Mouse (Mus musculus) midbrain, embryonic 16.5 days (tissue): ENCODE data around the gene Casp3. TPM values are rescaled to one million over a fixed set of nuclear protein-coding genes. Genes with fewer than 3 reads are reported as not detected.

Experiments used
- ATAC-seq: fragments of 200-750 bp; cut with Nextera tagmentation; 2 replicates; pipeline ENCODE4 v1.8.0; 2017; ENCODE audit warnings: moderate TSS enrichment
- H3K27ac ChIP-seq: fragments of 300-500 bp; sonication (generic); 2 replicates; pipeline ENCODE4 v1.5.1; 2014; ENCODE audit warnings: mild to moderate bottlenecking, low read length, mixed read lengths
- H3K27me3 ChIP-seq: fragments of 300-500 bp; sonication (generic); 2 replicates; pipeline ENCODE4 v1.6.1; 2014; ENCODE audit warnings: low read depth, low read length, mixed read lengths; ENCODE audit not compliant: control insufficient read depth, insufficient read depth
- H3K36me3 ChIP-seq: fragments of 300-500 bp; sonication (generic); 2 replicates; pipeline ENCODE4 v1.6.1; 2014; ENCODE audit warnings: mild to moderate bottlenecking, low read length, moderate library complexity, mixed read lengths; ENCODE audit not compliant: control insufficient read depth, insufficient read depth
- H3K4me1 ChIP-seq: fragments of 300-500 bp; sonication (generic); 2 replicates; pipeline ENCODE4 v1.6.1; 2014; ENCODE audit warnings: mild to moderate bottlenecking, low read length, mixed read lengths; ENCODE audit not compliant: control insufficient read depth, insufficient read depth
- H3K4me2 ChIP-seq: fragments of 300-500 bp; sonication (generic); 2 replicates; pipeline ENCODE4 v1.6.1; 2014; ENCODE audit warnings: mild to moderate bottlenecking, low read length, mixed read lengths
- H3K4me3 ChIP-seq: fragments of 300-500 bp; sonication (generic); 2 replicates; pipeline ENCODE4 v1.5.1; 2014; ENCODE audit warnings: low read depth, mild to moderate bottlenecking, low read length, moderate library complexity, mixed read lengths
- H3K9ac ChIP-seq: fragments of 300-500 bp; sonication (generic); 2 replicates; pipeline ENCODE4 v1.6.1; 2014; ENCODE audit warnings: low read depth, low read length, mixed read lengths
- H3K9me3 ChIP-seq: fragments of 300-500 bp; sonication (generic); replicated peaks from 2 replicates; pipeline ENCODE4 v1.6.1; 2014; ENCODE audit warnings: mild to moderate bottlenecking, low read length, mixed read lengths; ENCODE audit not compliant: control insufficient read depth, poor library complexity, severe bottlenecking
- WGBS: fragments of 180-500 bp; shearing (Covaris S2); extraction: QIAGEN DNeasy Blood & Tissue Kit; methylation state at CpG from one replicate; pipeline ENCODE4 v1.1.7; 2014; 5-methylcytosine and 5-hydroxymethylcytosine counted together
- polyA plus RNA-seq: library from polyadenylated mRNA; unstranded; fragments of >200 nt; fragmentation: Nextera tagmentation; extraction: Ambion mirVana; gene quantifications from 2 replicates; pipeline ENCODE4 v1.2.1, GENCODE M21; 2015

Gene Casp3
- polyA plus RNA-seq, 1 experiment from 2014 or later = 275 TPM

- Histone ChIP-seq H3K36me3 (peaks cover 38% of the 10 kb centered on the region), H3K27me3 (no peaks in the 10 kb centered on the region)
Observed at GRCm38 (mm10) chr8:46630932-46631331, 13.8 kb downstream of the Casp3 start.

GRCm38 (mm10) chr8:46639010-46639571 is 22.0 kb downstream of the Casp3 start:
- no peaks in the 10 kb centered on the region for H3K27me3 ChIP-seq
- WGBS = 55% methylated on average over 6 of the region's 6 CpGs
- H3K4me1 ChIP-seq = no peaks in the 10 kb centered on the region
- peak; percentile 67; the same call in 1 of the 2 replicates for ATAC-seq
- H3K4me2 ChIP-seq = no peak overlapping the region
- no peaks in the 10 kb centered on the region for H3K9me3 ChIP-seq
- H3K36me3 ChIP-seq = peaks cover 38% of the 10 kb centered on the region
- H3K4me3 ChIP-seq = no peak overlapping the region
- H3K27ac ChIP-seq = 0 out of 2 replicates have a peak overlapping the region, but pooled peaks have one; percentile 41
- no peak overlapping the region for H3K9ac ChIP-seq

More at GRCm38 (mm10) chr8:46630932-46631331, 13.8 kb downstream of the Casp3 start:
- no peak for ATAC-seq
- Histone ChIP-seq H3K27ac (no peak overlapping the region), H3K4me1 (no peaks in the 10 kb centered on the region), H3K9ac (no peak overlapping the region), H3K4me3 (no peak overlapping the region), H3K4me2 (no peak overlapping the region), H3K9me3 (no peaks in the 10 kb centered on the region)
- WGBS = 93% methylated on average over 4 of the region's 4 CpGs

GRCm38 (mm10) chr8:46639852-46640251 is 22.8 kb downstream of the Casp3 start:
- no peak for ATAC-seq
- 90% methylated on average over 5 of the region's 5 CpGs for WGBS
- H3K36me3 ChIP-seq = peaks cover 32% of the 10 kb centered on the region

GRCm38 (mm10) chr8:46641272-46641671 is 24.2 kb downstream of the Casp3 start:
- no peaks in the 10 kb centered on the region for H3K27me3 ChIP-seq
- ATAC-seq = no peak
- no peaks in the 10 kb centered on the region for H3K4me1 ChIP-seq
- no peak overlapping the region for H3K4me2 ChIP-seq
- H3K9me3 ChIP-seq = no peaks in the 10 kb centered on the region
- no peak overlapping the region for H3K9ac ChIP-seq
- H3K27ac ChIP-seq = no peak overlapping the region
- H3K4me3 ChIP-seq = no peak overlapping the region
- WGBS = 93% methylated on average over 5 of the region's 5 CpGs
- peaks cover 18% of the 10 kb centered on the region for H3K36me3 ChIP-seq

More at GRCm38 (mm10) chr8:46639852-46640251, 22.8 kb downstream of the Casp3 start:
- no peak overlapping the region for H3K27ac ChIP-seq
- no peaks in the 10 kb centered on the region for H3K4me1 ChIP-seq
- no peak overlapping the region for H3K4me2 ChIP-seq
- H3K4me3 ChIP-seq = no peak overlapping the region
- H3K9me3 ChIP-seq = no peaks in the 10 kb centered on the region
- no peaks in the 10 kb centered on the region for H3K27me3 ChIP-seq
- no peak overlapping the region for H3K9ac ChIP-seq

- H3K9ac ChIP-seq = no peak overlapping the region
- no peaks in the 10 kb centered on the region for H3K4me1 ChIP-seq
- H3K27ac ChIP-seq = no peak overlapping the region
- ATAC-seq = no peak
- H3K36me3 ChIP-seq = no peaks in the 10 kb centered on the region
- H3K27me3 ChIP-seq = no peaks in the 10 kb centered on the region
- 92% methylated on average over 4 of the region's 4 CpGs for WGBS
- H3K9me3 ChIP-seq = no peaks in the 10 kb centered on the region
- no peak overlapping the region for H3K4me3 ChIP-seq
- H3K4me2 ChIP-seq = no peak overlapping the region
Observed at GRCm38 (mm10) chr8:46648421-46648820, 31.3 kb downstream of the Casp3 start.

GRCm38 (mm10) chr8:46651872-46652271 is 34.8 kb downstream of the Casp3 start:
- no peaks in the 10 kb centered on the region for H3K27me3 ChIP-seq
- H3K27ac ChIP-seq = no peak overlapping the region
- H3K4me3 ChIP-seq = no peak overlapping the region
- 76% methylated on average over 9 of the region's 9 CpGs for WGBS
- no peaks in the 10 kb centered on the region for H3K36me3 ChIP-seq
- H3K4me2 ChIP-seq = no peak overlapping the region
- no peak overlapping the region for H3K9ac ChIP-seq
- H3K4me1 ChIP-seq = no peaks in the 10 kb centered on the region
- H3K9me3 ChIP-seq = no peaks in the 10 kb centered on the region
- ATAC-seq = 0 out of 2 replicates have a peak, but pooled peaks have one; percentile 39

GRCm38 (mm10) chr8:46655919-46656318 is 38.8 kb downstream of the Casp3 start:
- ATAC-seq = no peak
- H3K4me1 ChIP-seq = no peaks in the 10 kb centered on the region
- H3K9me3 ChIP-seq = no peaks in the 10 kb centered on the region
- no peak overlapping the region for H3K9ac ChIP-seq
- no peaks in the 10 kb centered on the region for H3K36me3 ChIP-seq
- 88% methylated on average over 2 of the region's 2 CpGs for WGBS
- no peaks in the 10 kb centered on the region for H3K27me3 ChIP-seq
- H3K4me3 ChIP-seq = no peak overlapping the region
- H3K27ac ChIP-seq = no peak overlapping the region
- H3K4me2 ChIP-seq = no peak overlapping the region

- Histone ChIP-seq H3K27me3 (no peaks in the 10 kb centered on the region), H3K4me1 (no peaks in the 10 kb centered on the region), H3K4me2 (no peak overlapping the region), H3K9ac (no peak overlapping the region), H3K27ac (no peak overlapping the region), H3K4me3 (no peak overlapping the region), H3K36me3 (no peaks in the 10 kb centered on the region), H3K9me3 (no peaks in the 10 kb centered on the region)
- no peak for ATAC-seq
- WGBS = 0% methylated on average over 2 of the region's 2 CpGs
Observed at GRCm38 (mm10) chr8:46671496-46671895, 54.4 kb downstream of the Casp3 start.

- Histone ChIP-seq H3K4me1 (no peaks in the 10 kb centered on the region), H3K27ac (no peak overlapping the region), H3K4me3 (no peak overlapping the region), H3K9ac (no peak overlapping the region), H3K9me3 (no peaks in the 10 kb centered on the region), H3K36me3 (no peaks in the 10 kb centered on the region), H3K4me2 (no peak overlapping the region), H3K27me3 (no peaks in the 10 kb centered on the region)
- WGBS = 70% methylated on average over 5 of the region's 5 CpGs
- no peak for ATAC-seq
Observed at GRCm38 (mm10) chr8:46680671-46681365, 63.7 kb downstream of the Casp3 start.
